Mouse (Mus musculus) forebrain, embryonic 12.5 days (tissue): ENCODE data around the gene Mfsd1. TPM values are rescaled to one million over a fixed set of nuclear protein-coding genes. Genes with fewer than 3 reads are reported as not detected.

ENCODE experiments used
- ATAC-seq: fragments of 200-750 bp; cut with Nextera tagmentation; 2 replicates; pipeline ENCODE4 v1.8.0; 2017; ENCODE audit warnings: moderate TSS enrichment; ENCODE audit not compliant: low FRiP score
- H3K27ac ChIP-seq: fragments of 300-500 bp; sonication (generic); 2 replicates; pipeline ENCODE4 v1.5.1; 2016; ENCODE audit warnings: mild to moderate bottlenecking
- H3K27me3 ChIP-seq: fragments of 300-500 bp; sonication (generic); 2 replicates; pipeline ENCODE4 v1.6.1; 2016; ENCODE audit warnings: mild to moderate bottlenecking
- H3K36me3 ChIP-seq: fragments of 300-500 bp; sonication (generic); replicated peaks from 2 replicates; pipeline ENCODE4 v1.6.1; 2016; ENCODE audit warnings: mild to moderate bottlenecking
- H3K4me1 ChIP-seq: fragments of 300-500 bp; sonication (generic); 2 replicates; pipeline ENCODE4 v1.6.1; 2016
- H3K4me2 ChIP-seq: fragments of 300-500 bp; sonication (generic); 2 replicates; pipeline ENCODE4 v1.6.1; 2016; ENCODE audit warnings: mild to moderate bottlenecking, moderate library complexity
- H3K4me3 ChIP-seq: fragments of 300-500 bp; sonication (generic); replicated peaks from 2 replicates; pipeline ENCODE4 v1.5.1; 2016; ENCODE audit warnings: mild to moderate bottlenecking
- H3K9ac ChIP-seq: fragments of 300-500 bp; sonication (generic); 2 replicates; pipeline ENCODE4 v1.6.1; 2016; ENCODE audit warnings: mild to moderate bottlenecking
- H3K9me3 ChIP-seq: fragments of 300-500 bp; sonication (generic); 2 replicates; pipeline ENCODE4 v1.6.1; 2016
- WGBS: fragments of 180-500 bp; shearing (Covaris S2); methylation state at CpG from one replicate; pipeline ENCODE4 v1.1.7; 2016; 5-methylcytosine and 5-hydroxymethylcytosine counted together
- polyA plus RNA-seq: library from polyadenylated mRNA; unstranded; fragments of >200 nt; fragmentation: Nextera tagmentation; extraction: Ambion mirVana; gene quantifications from 2 replicates; pipeline ENCODE4 v1.2.1, GENCODE M21; 2016

Gene Mfsd1
- polyA plus RNA-seq, 1 experiment from 2014 or later, result 48.7 TPM

DNA sequence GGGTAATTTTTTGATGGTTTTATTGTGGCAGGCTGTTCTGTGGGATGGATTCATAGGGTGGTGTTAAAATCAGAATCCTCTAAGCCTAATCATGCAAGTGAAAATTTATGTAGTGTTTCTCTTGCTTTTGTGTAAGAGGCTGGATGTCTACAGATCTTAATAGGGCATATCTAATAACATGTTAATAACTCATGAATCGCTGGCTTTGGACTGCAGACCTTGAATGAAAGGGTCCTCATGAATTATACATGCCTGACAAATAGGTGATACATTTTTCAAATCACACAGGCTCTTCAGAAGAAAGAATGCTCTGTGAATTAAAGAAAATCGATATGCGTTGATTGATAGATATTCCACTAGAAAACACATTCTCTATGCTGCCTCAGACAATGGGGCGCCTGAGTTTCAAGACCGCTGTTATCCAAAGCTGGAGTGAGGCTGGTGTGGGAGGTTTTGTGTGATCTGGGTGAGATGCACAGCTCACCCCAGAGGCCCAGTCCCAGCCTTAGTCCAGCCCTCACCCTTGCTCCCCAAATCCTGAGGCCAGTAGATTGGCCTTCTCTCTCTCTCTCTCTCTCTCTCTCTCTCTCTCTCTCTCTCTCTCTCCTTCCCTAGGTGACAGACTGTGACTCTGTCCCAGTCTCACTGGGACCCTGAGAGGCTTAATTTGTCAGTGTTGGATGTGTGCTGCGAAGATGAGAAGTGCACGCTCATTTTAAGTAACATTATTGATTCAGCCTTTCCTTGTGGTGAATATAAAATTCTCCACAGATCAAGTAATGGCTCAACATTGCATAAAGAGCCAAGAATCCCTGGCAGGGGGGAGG is 63.3 kb downstream of the Mfsd1 start:
- no peak overlapping the region for H3K4me2 ChIP-seq
- 63% methylated on average over 7 of the region's 7 CpGs for WGBS
- H3K27ac ChIP-seq, result peak overlapping the region; percentile 61; the same call in 1 of the 2 replicates

More for the DNA sequence above, 63.3 kb downstream of the Mfsd1 start:
- H3K9me3 ChIP-seq, result no peaks in the 10 kb centered on the region
- no peaks in the 10 kb centered on the region for H3K27me3 ChIP-seq
- H3K4me3 ChIP-seq, result no peak overlapping the region
- no peaks in the 10 kb centered on the region for H3K36me3 ChIP-seq
- ATAC-seq, result peak; percentile 63
- H3K4me1 ChIP-seq, result peaks cover 6% of the 10 kb centered on the region; the same call in 1 of the 2 replicates
- H3K9ac ChIP-seq, result no peak overlapping the region

Other genes starting within 250 kb of the Mfsd1 start
- 23.6 and 25.6 TPM in 2 replicates for gene Mlf1, start 208.6 kb upstream of the Mfsd1 start, polyA plus RNA-seq
- not detected in 2 replicates for gene Gm17402, start 207.6 kb upstream of the Mfsd1 start, polyA plus RNA-seq
- gene Gfm1, start 152.6 kb upstream of the Mfsd1 start, polyA plus RNA-seq, result 39.7 and 46.3 TPM in 2 replicates
- gene Lxn, start 118.8 kb upstream of the Mfsd1 start, polyA plus RNA-seq, result 57.1 and 58.2 TPM in 2 replicates
- 0.61 and 0.74 TPM in 2 replicates for gene Rarres1, start 67.2 kb upstream of the Mfsd1 start, polyA plus RNA-seq